In genomic region chr7:137009732-137010275, GRCm38 (mm10) we compare ENCODE assay signal across 22 mouse cellular contexts.
DNase-seq lines count a peak whose midpoint lies in the region; ATAC-seq and TF ChIP-seq lines count a peak whose summit lies in the region.
"Had no signal": no experiment of that assay in that cellular context is flagged by ENCODE, and none has a peak within 500 bp of the region (broad histone marks: within the 10 kb centered on the region; RNA-seq: fewer than 3 reads in every experiment).

No protein-coding gene starts in this region.

- H3K4me2 ChIP-seq in heart, embryonic 12.5 days, result no peak overlapping the region
- H3K4me2 ChIP-seq in hindbrain, embryonic 16.5 days (ENCODE audit: low read length), result no peak overlapping the region
- H3K4me2 ChIP-seq in hindbrain, embryonic 12.5 days (replicated peaks), result no peak overlapping the region
- H3K4me2 ChIP-seq in midbrain, postnatal 0 days (ENCODE audit: low read depth, low read length, poor library complexity, severe bottlenecking), result no peak overlapping the region
- no peak overlapping the region for H3K4me2 ChIP-seq in midbrain, embryonic 14.5 days (ENCODE audit: low read length)
- H3K4me2 ChIP-seq: hindbrain, embryonic 15.5 days; limb, embryonic 15.5 days; liver, embryonic 15.5 days; midbrain, embryonic 15.5 days; stomach, embryonic 15.5 days had no signal

- ATAC-seq in heart, embryonic 12.5 days (ENCODE audit: insufficient number of reproducible peaks, low FRiP score), result no peak; the same call in 1 of the 2 replicates
- ATAC-seq in hindbrain, embryonic 16.5 days, result 0 out of 2 replicates have a peak, but pooled peaks have one; percentile 20
- ATAC-seq in hindbrain, embryonic 12.5 days (ENCODE audit: low FRiP score), result no peak
- no peak for ATAC-seq in midbrain, postnatal 0 days (ENCODE audit: low FRiP score)
- no peak for ATAC-seq in midbrain, embryonic 14.5 days (ENCODE audit: low FRiP score, low TSS enrichment)
- ATAC-seq: lung, postnatal 0 days; midbrain, embryonic 15.5 days had no signal

- no peak for TF ChIP-seq CTCF in midbrain, postnatal 0 days (IDR thresholded peaks at IDR 0.05)

- WGBS in heart, embryonic 12.5 days, result 76% methylated on average over 19 of the region's 19 CpGs
- 68% methylated on average over 19 of the region's 19 CpGs for WGBS in hindbrain, embryonic 16.5 days
- 79% methylated on average over 19 of the region's 19 CpGs for WGBS in hindbrain, embryonic 12.5 days
- WGBS in midbrain, postnatal 0 days, result 78% methylated on average over 19 of the region's 19 CpGs
- 87% methylated on average over 19 of the region's 19 CpGs for WGBS in midbrain, embryonic 14.5 days

- peak; percentile 82 for DNase-seq in heart, adult 11 months
- DNase-seq in midbrain, postnatal 0 days (ENCODE audit: low spot score), result peak; percentile 33
- no peak for DNase-seq in midbrain, embryonic 14.5 days
- DNase-seq in adrenal gland, postnatal 25 days, result no peak
- DNase-seq: B cell, adult 2 months; cerebellum, adult 9-11 months; gastrocnemius, postnatal 14 days; kidney, adult 18-20 months; layer of hippocampus, postnatal 36 days; retina, postnatal 1 day; thymus, adult 18-20 months had no signal

- no peaks in the 10 kb centered on the region for H3K27me3 ChIP-seq in heart, embryonic 12.5 days (replicated peaks)
- no peaks in the 10 kb centered on the region for H3K27me3 ChIP-seq in hindbrain, embryonic 16.5 days (replicated peaks; ENCODE audit: control insufficient read depth, insufficient read depth, low read length)
- H3K27me3 ChIP-seq in hindbrain, embryonic 12.5 days, result no peaks in the 10 kb centered on the region
- no peaks in the 10 kb centered on the region for H3K27me3 ChIP-seq in midbrain, postnatal 0 days (ENCODE audit: insufficient read depth, low read length)
- H3K27me3 ChIP-seq in midbrain, embryonic 14.5 days (ENCODE audit: control insufficient read depth, insufficient read depth, low read length), result no peaks in the 10 kb centered on the region
- H3K27me3 ChIP-seq: hindbrain, embryonic 15.5 days; liver, embryonic 15.5 days; stomach, embryonic 15.5 days had no signal

- H3K4me3 ChIP-seq in heart, embryonic 12.5 days, result no peak overlapping the region
- H3K4me3 ChIP-seq in hindbrain, embryonic 16.5 days (ENCODE audit: low read length), result no peak overlapping the region
- no peak overlapping the region for H3K4me3 ChIP-seq in hindbrain, embryonic 12.5 days
- H3K4me3 ChIP-seq in midbrain, postnatal 0 days (ENCODE audit: low read depth, low read length), result no peak overlapping the region
- no peak overlapping the region for H3K4me3 ChIP-seq in midbrain, embryonic 14.5 days (replicated peaks; ENCODE audit: low read depth, low read length)
- H3K4me3 ChIP-seq: forebrain, embryonic 10.5 days; hindbrain, embryonic 15.5 days; layer of hippocampus, adult 2 months; limb, embryonic 15.5 days; liver, embryonic 15.5 days; midbrain, embryonic 15.5 days; stomach, embryonic 15.5 days had no signal

- H3K27ac ChIP-seq in heart, embryonic 12.5 days (ENCODE audit: poor library complexity, severe bottlenecking), result no peak overlapping the region
- H3K27ac ChIP-seq in hindbrain, embryonic 16.5 days (ENCODE audit: low read depth, low read length), result no peak overlapping the region
- H3K27ac ChIP-seq in hindbrain, embryonic 12.5 days, result no peak overlapping the region
- H3K27ac ChIP-seq in midbrain, postnatal 0 days (ENCODE audit: low read depth, low read length), result no peak overlapping the region
- no peak overlapping the region for H3K27ac ChIP-seq in midbrain, embryonic 14.5 days (replicated peaks; ENCODE audit: low read depth, low read length)
- H3K27ac ChIP-seq: forebrain, embryonic 10.5 days; hindbrain, embryonic 15.5 days; layer of hippocampus, adult 2 months; limb, embryonic 15.5 days; liver, embryonic 15.5 days; midbrain, embryonic 15.5 days; stomach, embryonic 15.5 days had no signal

- peaks cover 4% of the 10 kb centered on the region; the same call in 1 of the 2 replicates for H3K4me1 ChIP-seq in heart, embryonic 12.5 days (replicated peaks)
- no peaks in the 10 kb centered on the region; the same call in 1 of the 2 replicates for H3K4me1 ChIP-seq in hindbrain, embryonic 16.5 days (ENCODE audit: control insufficient read depth, insufficient read depth, low read depth, low read length)
- 0 out of 2 replicates have a peak, but pooled peaks cover 7% of the 10 kb centered on the region for H3K4me1 ChIP-seq in hindbrain, embryonic 12.5 days
- no peaks in the 10 kb centered on the region for H3K4me1 ChIP-seq in midbrain, postnatal 0 days (ENCODE audit: insufficient read depth, low read length)
- H3K4me1 ChIP-seq in midbrain, embryonic 14.5 days (ENCODE audit: control insufficient read depth, insufficient read depth, low read length), result 0 out of 2 replicates have a peak, but pooled peaks cover 6% of the 10 kb centered on the region
- H3K4me1 ChIP-seq: liver, embryonic 15.5 days; stomach, embryonic 15.5 days had no signal

- no peak overlapping the region for H3K9ac ChIP-seq in heart, embryonic 12.5 days
- no peak overlapping the region for H3K9ac ChIP-seq in hindbrain, embryonic 16.5 days (ENCODE audit: low read depth, low read length)
- no peak overlapping the region for H3K9ac ChIP-seq in hindbrain, embryonic 12.5 days
- no peak overlapping the region for H3K9ac ChIP-seq in midbrain, postnatal 0 days (replicated peaks; ENCODE audit: low read length, poor library complexity, severe bottlenecking)
- no peak overlapping the region for H3K9ac ChIP-seq in midbrain, embryonic 14.5 days (replicated peaks; ENCODE audit: low read length)
- H3K9ac ChIP-seq: hindbrain, embryonic 15.5 days; limb, embryonic 15.5 days; liver, embryonic 15.5 days; midbrain, embryonic 15.5 days; stomach, embryonic 15.5 days had no signal

- H3K36me3 ChIP-seq in heart, embryonic 12.5 days, result no peaks in the 10 kb centered on the region
- H3K36me3 ChIP-seq in hindbrain, embryonic 16.5 days (ENCODE audit: control insufficient read depth, insufficient read depth, low read length), result no peaks in the 10 kb centered on the region
- H3K36me3 ChIP-seq in hindbrain, embryonic 12.5 days, result no peaks in the 10 kb centered on the region
- H3K36me3 ChIP-seq in midbrain, postnatal 0 days (ENCODE audit: insufficient read depth, low read length), result no peaks in the 10 kb centered on the region
- H3K36me3 ChIP-seq in midbrain, embryonic 14.5 days (ENCODE audit: control insufficient read depth, insufficient read depth, low read length), result no peaks in the 10 kb centered on the region
- H3K36me3 ChIP-seq: forebrain, embryonic 10.5 days; hindbrain, embryonic 15.5 days; limb, embryonic 15.5 days; liver, embryonic 15.5 days; midbrain, embryonic 15.5 days; stomach, embryonic 15.5 days had no signal

- H3K9me3 ChIP-seq in heart, embryonic 12.5 days (replicated peaks), result no peaks in the 10 kb centered on the region
- no peaks in the 10 kb centered on the region for H3K9me3 ChIP-seq in hindbrain, embryonic 16.5 days (ENCODE audit: control insufficient read depth, low read length)
- H3K9me3 ChIP-seq in hindbrain, embryonic 12.5 days (replicated peaks), result no peaks in the 10 kb centered on the region
- no peaks in the 10 kb centered on the region for H3K9me3 ChIP-seq in midbrain, postnatal 0 days (ENCODE audit: low read length)
- no peaks in the 10 kb centered on the region for H3K9me3 ChIP-seq in midbrain, embryonic 14.5 days (ENCODE audit: control insufficient read depth, low read length)
- H3K9me3 ChIP-seq: forebrain, embryonic 10.5 days; hindbrain, embryonic 15.5 days; limb, embryonic 15.5 days; liver, embryonic 15.5 days; midbrain, embryonic 15.5 days; stomach, embryonic 15.5 days had no signal

Comparison
In these comparisons a context has a peak if more than half of its experiments do, and no peak if none do; other contexts are left out.
1. DNase-seq: peak in heart, adult 11 months (single experiment) and midbrain, postnatal 0 days (single experiment); none in midbrain, embryonic 14.5 days (single experiment) and adrenal gland, postnatal 25 days (single experiment).